Mouse (Mus musculus) testis, adult 2 months (tissue): Measurements from ENCODE around the gene Dyrk2.

ENCODE experiments used
- CTCF ChIP-seq: fragments of 200-500 bp; IDR thresholded peaks from 2 replicates; pipeline ENCODE4 v1.5.1; 2012; ENCODE audit warnings: low read depth, mild to moderate bottlenecking, inconsistent platforms, low read length, moderate library complexity; ENCODE audit not compliant: control insufficient read depth, insufficient read depth, insufficient replicate concordance
- POLR2A ChIP-seq: fragments of 200-500 bp; IDR thresholded peaks from 2 replicates; pipeline ENCODE4 v1.6.1; 2012; ENCODE audit warnings: low read depth, mild to moderate bottlenecking, inconsistent platforms, low read length, moderate library complexity; ENCODE audit not compliant: control insufficient read depth

DNA sequence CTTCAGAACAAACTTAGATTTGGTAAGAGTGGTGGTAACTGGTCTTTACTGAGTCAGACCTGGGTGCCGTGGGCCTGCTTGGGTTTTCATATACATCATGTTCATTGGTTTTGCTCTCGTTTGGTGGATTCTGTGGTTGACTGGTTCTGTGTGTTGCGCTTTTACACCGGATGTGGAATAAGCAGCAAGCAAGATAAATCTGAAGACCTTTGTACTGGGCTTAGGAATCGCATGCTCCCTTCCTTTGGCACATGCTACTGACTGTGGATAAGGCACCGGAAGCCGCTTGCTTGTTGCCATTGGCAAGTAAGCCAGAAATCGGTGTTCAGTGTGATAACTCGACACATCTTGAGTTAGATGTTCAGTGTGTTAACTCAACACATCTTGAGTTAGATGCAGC lies 15.4 kb downstream of the Dyrk2 start:
- TF ChIP-seq CTCF, result no peak
- no peak for TF ChIP-seq POLR2A
